Mouse (Mus musculus): Measurements from ENCODE around the gene Mat2a. TPM values are rescaled to one million over a fixed set of nuclear protein-coding genes. Genes with fewer than 3 reads are reported as not detected.

Gene Mat2a
- polyA plus RNA-seq (2015; fragmentation: Nextera tagmentation; extraction: Ambion mirVana): 320 and 335 TPM in 2 replicates

DNA sequence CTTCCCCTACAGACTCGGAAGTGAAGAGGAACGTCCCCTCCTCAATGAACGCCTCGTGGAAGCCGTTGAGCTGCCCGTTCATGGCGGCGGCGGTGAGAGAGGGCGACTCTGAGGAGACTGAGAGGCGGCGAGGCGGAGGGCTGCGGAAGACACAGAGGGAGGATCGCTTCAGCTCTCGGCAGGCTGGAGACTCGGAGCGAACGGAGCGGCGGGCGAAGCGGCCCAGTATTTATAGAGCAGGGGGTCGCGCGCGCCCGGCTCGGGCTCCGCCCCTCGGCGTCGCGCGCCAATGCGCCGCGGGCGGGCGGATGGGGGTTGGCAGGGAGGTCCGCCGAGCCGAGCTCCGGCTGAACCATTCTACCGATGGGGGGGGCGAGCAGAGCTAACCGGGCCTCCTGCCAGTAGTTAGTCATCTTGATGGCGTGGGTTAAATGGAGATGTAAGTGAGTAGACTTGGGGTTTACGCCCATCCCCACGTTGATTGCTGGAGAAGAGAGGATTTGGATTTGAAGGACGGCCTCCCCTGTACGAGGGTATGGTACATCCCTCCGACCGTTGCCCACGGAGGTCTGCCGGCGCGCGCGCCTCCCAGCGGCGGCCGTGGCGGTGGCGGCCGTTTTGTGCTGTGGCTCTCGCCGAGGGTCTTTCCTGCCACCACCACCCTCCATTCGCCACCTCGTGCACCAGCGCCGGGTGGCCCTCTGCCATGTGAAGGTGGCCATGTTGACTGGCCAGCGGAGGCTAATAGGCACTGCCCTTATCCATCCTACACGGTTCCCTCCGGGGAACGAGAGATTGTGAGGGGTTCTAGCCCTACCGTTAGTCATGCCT is at the start of gene Mat2a:
Gene Mat2a, minus strand, starts transcription at position 204 of the 831 bp plus-strand sequence.
- H3K27me3 ChIP-seq (ENCODE audit: insufficient read depth, low read length): no peaks in the 10 kb centered on the region
- TF ChIP-seq CTCF (IDR thresholded peaks at IDR 0.05; ENCODE audit: low read depth): peak; percentile 83
- peak; percentile 95 for DNase-seq (ENCODE audit: low spot score)
- WGBS: under 1% methylated on average over 77 of the region's 77 CpGs
- peak within 1 kb of the TSS; percentile 100 for H3K27ac ChIP-seq
- no peaks in the 10 kb centered on the region for H3K9me3 ChIP-seq (replicated peaks; ENCODE audit: low read length)
- H3K4me1 ChIP-seq (replicated peaks; ENCODE audit: insufficient read depth, low read length): peaks cover 19% of the 10 kb centered on the region; the same call in 1 of the 2 replicates
- peak within 1 kb of the TSS; percentile 99 for H3K4me3 ChIP-seq (replicated peaks; ENCODE audit: low read depth, low read length)
- peaks cover 24% of the 10 kb centered on the region for H3K36me3 ChIP-seq (ENCODE audit: insufficient read depth, low read length)
- peak within 1 kb of the TSS; percentile 100 for H3K9ac ChIP-seq (ENCODE audit: low read depth, low read length)
- ATAC-seq (replicated peaks; ENCODE audit: low FRiP score, low read depth): peak; percentile 91
- peak within 1 kb of the TSS; percentile 77 for H3K4me2 ChIP-seq (ENCODE audit: low read length)

- TF ChIP-seq CTCF (IDR thresholded peaks at IDR 0.05; ENCODE audit: low read depth): no peak
- 0 out of 2 replicates have a peak, but pooled peaks cover 4% of the 10 kb centered on the region for H3K4me1 ChIP-seq (replicated peaks; ENCODE audit: insufficient read depth, low read length)
- no peak overlapping the region for H3K9ac ChIP-seq (ENCODE audit: low read depth, low read length)
- no peak for ATAC-seq (replicated peaks; ENCODE audit: low FRiP score, low read depth)
- peak; percentile 29 for DNase-seq (ENCODE audit: low spot score)
- no peaks in the 10 kb centered on the region for H3K9me3 ChIP-seq (replicated peaks; ENCODE audit: low read length)
- H3K27ac ChIP-seq: no peak overlapping the region
- H3K4me3 ChIP-seq (replicated peaks; ENCODE audit: low read depth, low read length): no peak overlapping the region
- WGBS: 35% methylated on average over 3 of the region's 3 CpGs
- no peaks in the 10 kb centered on the region for H3K36me3 ChIP-seq (ENCODE audit: insufficient read depth, low read length)
- H3K27me3 ChIP-seq (ENCODE audit: insufficient read depth, low read length): no peaks in the 10 kb centered on the region
- H3K4me2 ChIP-seq (ENCODE audit: low read length): no peak overlapping the region
Measured at GRCm38 (mm10) chr6:72488850-72489249, 49.5 kb upstream of the Mat2a start.

- no peak overlapping the region for H3K9ac ChIP-seq (ENCODE audit: low read depth, low read length)
Measured at GRCm38 (mm10) chr6:72487282-72487681, 47.9 kb upstream of the Mat2a start.

GRCm38 (mm10) chr6:72486307-72486706 is 46.9 kb upstream of the Mat2a start:
- ATAC-seq (replicated peaks; ENCODE audit: low FRiP score, low read depth) (no peak), DNase-seq (ENCODE audit: low spot score) (no peak)
- Histone ChIP-seq H3K4me1 (replicated peaks; ENCODE audit: insufficient read depth, low read length) (0 out of 2 replicates have a peak, but pooled peaks cover 4% of the 10 kb centered on the region), H3K27me3 (ENCODE audit: insufficient read depth, low read length) (no peaks in the 10 kb centered on the region), H3K27ac (no peak overlapping the region), H3K4me3 (replicated peaks; ENCODE audit: low read depth, low read length) (no peak overlapping the region), H3K9me3 (replicated peaks; ENCODE audit: low read length) (no peaks in the 10 kb centered on the region), H3K4me2 (ENCODE audit: low read length) (no peak overlapping the region), H3K9ac (ENCODE audit: low read depth, low read length) (no peak overlapping the region), H3K36me3 (ENCODE audit: insufficient read depth, low read length) (no peaks in the 10 kb centered on the region)
- 89% methylated on average over 6 of the region's 6 CpGs for WGBS
- TF ChIP-seq CTCF (IDR thresholded peaks at IDR 0.05; ENCODE audit: low read depth): no peak

More at GRCm38 (mm10) chr6:72487282-72487681, 47.9 kb upstream of the Mat2a start:
- H3K4me2 ChIP-seq (ENCODE audit: low read length): no peak overlapping the region
- WGBS: 46% methylated on average over 3 of the region's 3 CpGs
- no peak overlapping the region for H3K27ac ChIP-seq
- ATAC-seq (replicated peaks; ENCODE audit: low FRiP score, low read depth): no peak
- no peak for TF ChIP-seq CTCF (IDR thresholded peaks at IDR 0.05; ENCODE audit: low read depth)
- no peaks in the 10 kb centered on the region for H3K36me3 ChIP-seq (ENCODE audit: insufficient read depth, low read length)
- H3K4me3 ChIP-seq (replicated peaks; ENCODE audit: low read depth, low read length): no peak overlapping the region
- H3K9me3 ChIP-seq (replicated peaks; ENCODE audit: low read length): no peaks in the 10 kb centered on the region
- H3K27me3 ChIP-seq (ENCODE audit: insufficient read depth, low read length): no peaks in the 10 kb centered on the region
- H3K4me1 ChIP-seq (replicated peaks; ENCODE audit: insufficient read depth, low read length): 0 out of 2 replicates have a peak, but pooled peaks cover 4% of the 10 kb centered on the region
- peak; percentile 57 for DNase-seq (ENCODE audit: low spot score)

- no peaks in the 10 kb centered on the region for H3K36me3 ChIP-seq (ENCODE audit: insufficient read depth, low read length)
- DNase-seq (ENCODE audit: low spot score) (no peak), ATAC-seq (replicated peaks; ENCODE audit: low FRiP score, low read depth) (no peak)
- 59% methylated on average over 4 of the region's 4 CpGs for WGBS
- H3K9me3 ChIP-seq (replicated peaks; ENCODE audit: low read length): no peaks in the 10 kb centered on the region
- H3K4me2 ChIP-seq (ENCODE audit: low read length): no peak overlapping the region
- TF ChIP-seq CTCF (IDR thresholded peaks at IDR 0.05; ENCODE audit: low read depth): no peak
- H3K9ac ChIP-seq (ENCODE audit: low read depth, low read length): no peak overlapping the region
- H3K27me3 ChIP-seq (ENCODE audit: insufficient read depth, low read length): no peaks in the 10 kb centered on the region
- no peak overlapping the region for H3K27ac ChIP-seq
- H3K4me1 ChIP-seq (replicated peaks; ENCODE audit: insufficient read depth, low read length): 0 out of 2 replicates have a peak, but pooled peaks cover 4% of the 10 kb centered on the region
- H3K4me3 ChIP-seq (replicated peaks; ENCODE audit: low read depth, low read length): no peak overlapping the region
Measured at GRCm38 (mm10) chr6:72484887-72485286, 45.5 kb upstream of the Mat2a start.

DNA sequence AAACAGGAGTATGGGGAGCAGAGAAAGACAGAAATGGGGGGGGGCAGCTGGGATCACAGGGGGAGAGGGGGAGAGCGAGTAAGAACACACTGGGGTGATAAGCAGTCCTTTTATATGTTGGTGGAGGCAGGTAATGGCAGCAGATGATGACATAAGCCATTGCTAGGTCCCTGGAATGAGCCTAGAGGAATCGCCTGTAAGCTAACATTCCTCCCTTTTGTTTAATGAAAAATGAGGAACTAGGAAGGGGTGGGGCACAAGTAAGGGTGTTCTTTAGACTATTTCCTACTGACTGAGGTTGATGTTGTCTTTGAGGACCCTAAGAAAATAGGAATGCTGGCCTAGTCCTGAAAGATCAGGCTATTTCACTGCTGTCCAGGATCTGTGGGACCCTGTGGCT is 42.8 kb upstream of the Mat2a start:
- Histone ChIP-seq H3K4me3 (replicated peaks; ENCODE audit: low read depth, low read length) (no peak overlapping the region), H3K27ac (no peak overlapping the region), H3K9ac (ENCODE audit: low read depth, low read length) (no peak overlapping the region), H3K27me3 (ENCODE audit: insufficient read depth, low read length) (no peaks in the 10 kb centered on the region), H3K9me3 (replicated peaks; ENCODE audit: low read length) (no peaks in the 10 kb centered on the region), H3K4me1 (replicated peaks; ENCODE audit: insufficient read depth, low read length) (no peaks in the 10 kb centered on the region), H3K4me2 (ENCODE audit: low read length) (no peak overlapping the region), H3K36me3 (ENCODE audit: insufficient read depth, low read length) (no peaks in the 10 kb centered on the region)
- 71% methylated on average over 2 of the region's 2 CpGs for WGBS
- ATAC-seq (replicated peaks; ENCODE audit: low FRiP score, low read depth): no peak
- no peak for DNase-seq (ENCODE audit: low spot score)
- TF ChIP-seq CTCF (IDR thresholded peaks at IDR 0.05; ENCODE audit: low read depth): no peak

Data from kidney, postnatal 0 days (tissue).